Mouse (Mus musculus): Measurements from ENCODE around the gene Krt10.

Gene Krt10

GRCm38 (mm10) chr11:99389264-99389663 is at the start of gene Krt10:
Krt10 (minus strand) TSS chr11:99389364.
- in situ Hi-C loops (cut with MboI, MseI) = loop anchor here (10.0 kb wide), 1 partner anchor 906 kb away; no protein-coding TSS in a partner anchor

- in situ Hi-C loops (cut with MboI, MseI) = no loop called here
Measured at GRCm38 (mm10) chr11:99437972-99438371, 48.8 kb upstream of the Krt10 start, which contains the start of gene Krt20. Krt20 (minus strand) TSS chr11:99438150.

DNA sequence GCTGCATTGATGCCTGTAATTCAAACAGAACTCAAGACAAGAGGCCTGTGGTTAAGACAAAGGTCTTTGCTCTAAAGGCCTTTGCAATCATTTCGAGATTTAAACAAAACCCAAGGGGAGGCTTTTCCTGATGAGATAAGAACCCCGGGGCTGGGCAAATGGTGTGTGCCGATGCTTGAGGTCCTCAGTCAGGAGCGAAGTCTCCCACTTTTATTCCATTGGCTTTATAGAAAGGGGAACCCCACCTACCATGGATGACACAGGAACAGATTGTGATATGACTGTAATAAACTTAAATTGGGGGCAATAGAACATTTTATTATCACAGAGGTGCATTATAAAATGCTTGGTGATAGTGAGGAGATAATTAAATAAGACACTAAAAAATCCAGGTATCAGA is 47.5 kb upstream of the Krt10 start:
- in situ Hi-C loops (cut with MboI, MseI) = no loop called here

DNA sequence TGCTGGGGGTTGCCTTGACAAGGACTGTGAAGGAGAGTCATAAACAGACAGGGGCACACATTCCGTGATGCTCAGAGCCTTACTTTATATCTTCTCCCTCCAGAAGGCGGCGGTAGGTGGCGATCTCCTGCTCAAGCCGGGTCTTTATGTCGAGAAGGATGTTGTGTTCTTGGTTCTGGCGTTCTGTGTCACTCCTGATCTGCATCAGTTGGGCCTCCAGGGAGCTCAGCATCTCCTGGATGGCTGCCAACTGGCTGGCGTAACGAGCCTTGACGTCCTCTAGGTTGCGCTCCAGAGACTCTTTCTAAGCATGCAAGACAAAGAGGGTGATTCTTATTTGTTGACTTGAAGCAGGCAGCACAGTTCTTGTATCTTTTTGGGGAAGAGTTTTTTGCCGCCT is 41.5 kb upstream of the Krt10 start:
- in situ Hi-C loops (cut with MboI, MseI) = no loop called here

- in situ Hi-C loops (cut with MboI, MseI) = no loop called here
Measured at GRCm38 (mm10) chr11:99422159-99422558, 33.0 kb upstream of the Krt10 start, which contains the start of gene Krt12. Krt12 (minus strand) TSS chr11:99422259.

- in situ Hi-C loops (cut with MboI, MseI) = no loop called here
Measured at GRCm38 (mm10) chr11:99420586-99420985, 31.4 kb upstream of the Krt10 start.

GRCm38 (mm10) chr11:99417819-99418218 is 28.7 kb upstream of the Krt10 start:
- in situ Hi-C loops (cut with MboI, MseI) = no loop called here

- in situ Hi-C loops (cut with MboI, MseI) = no loop called here
Measured at GRCm38 (mm10) chr11:99416902-99417301, 27.7 kb upstream of the Krt10 start.

DNA sequence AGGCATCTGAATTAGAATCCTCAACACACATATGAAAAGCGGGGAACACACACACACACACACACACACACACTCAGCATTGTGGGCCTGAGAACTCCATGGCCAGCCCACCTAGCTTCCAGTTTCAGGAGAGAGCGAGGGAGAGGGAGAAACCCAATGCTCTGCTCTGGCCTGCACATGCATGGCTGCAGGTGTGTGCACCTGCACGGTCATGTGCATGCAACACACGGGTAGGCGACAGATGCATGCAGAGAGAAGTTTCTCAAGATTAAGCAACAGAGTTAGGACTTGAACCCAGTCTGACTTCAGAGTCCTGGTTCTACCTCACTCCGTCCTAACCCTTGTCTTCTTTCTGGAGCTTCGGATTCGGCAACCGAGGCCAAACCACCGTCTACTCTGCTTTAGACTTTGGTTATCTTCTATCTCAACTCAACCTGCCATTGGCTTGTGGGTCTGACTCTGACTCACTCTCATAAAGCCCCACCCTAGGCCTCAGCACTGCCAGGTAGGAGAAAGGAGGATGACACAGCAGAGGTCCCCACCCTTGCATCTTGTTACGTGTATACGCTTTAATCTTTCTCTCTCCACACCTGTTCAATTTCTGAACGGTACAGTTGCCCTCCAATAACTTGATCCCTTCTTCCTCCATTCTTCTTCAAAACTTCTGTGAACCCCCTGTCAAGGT is 25.4 kb upstream of the Krt10 start:
- in situ Hi-C loops (cut with MboI, MseI) = no loop called here

- in situ Hi-C loops (cut with MboI, MseI) = no loop called here
Measured at GRCm38 (mm10) chr11:99413247-99413646, 24.1 kb upstream of the Krt10 start.

DNA sequence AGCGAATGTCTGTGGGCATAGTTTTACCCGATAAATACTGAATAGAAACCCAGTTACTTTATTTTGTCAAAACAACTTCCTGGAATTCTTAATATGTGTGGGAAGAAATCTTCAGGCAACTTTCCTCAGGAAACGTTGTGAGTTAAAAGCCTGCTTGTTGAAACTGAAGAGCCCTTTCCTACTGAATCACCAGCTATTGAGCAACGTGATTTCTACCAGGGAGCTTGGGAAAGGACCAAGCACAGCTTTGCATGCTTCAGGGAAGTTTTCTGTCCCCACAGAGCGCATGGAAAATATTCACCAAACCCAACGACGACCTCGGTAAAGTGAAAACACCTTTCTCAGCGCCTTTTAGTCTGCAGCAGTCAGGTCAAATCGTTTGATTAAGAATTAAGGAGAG is 17.0 kb upstream of the Krt10 start:
- in situ Hi-C loops (cut with MboI, MseI) = no loop called here

DNA sequence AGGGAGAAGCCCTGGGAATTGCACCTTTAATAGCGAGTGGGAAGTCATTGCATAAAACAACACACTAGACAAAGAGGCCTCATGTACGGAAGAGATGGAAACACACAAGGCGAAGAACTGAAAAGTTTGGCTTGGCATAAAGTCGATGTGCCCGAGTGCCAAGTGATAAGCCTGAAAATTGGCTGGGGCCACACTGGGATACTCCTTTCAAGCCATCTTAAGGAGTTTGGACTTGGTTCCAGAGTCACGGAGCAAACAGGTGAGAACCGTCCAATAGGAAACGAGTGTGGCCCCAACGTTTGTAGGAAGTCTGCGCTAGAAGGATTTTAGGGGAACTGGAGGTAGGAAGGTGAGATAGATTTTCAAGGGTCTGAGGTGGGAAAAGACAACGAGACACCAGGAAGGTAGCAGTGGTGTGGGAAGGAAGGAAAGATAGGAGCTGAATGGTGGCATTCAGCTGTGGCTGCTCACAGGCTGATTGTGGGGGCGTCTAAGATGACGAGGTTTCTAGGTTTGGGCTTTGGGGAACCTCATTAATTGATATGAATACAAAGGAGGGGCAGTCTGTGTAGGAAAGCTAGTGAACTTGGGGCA is 10.9 kb upstream of the Krt10 start:
- in situ Hi-C loops (cut with MboI, MseI) = no loop called here

GRCm38 (mm10) chr11:99398832-99399231 is 9.7 kb upstream of the Krt10 start:
- in situ Hi-C loops (cut with MboI, MseI) = no loop called here

- in situ Hi-C loops (cut with MboI, MseI) = no loop called here
Measured at GRCm38 (mm10) chr11:99398084-99398483, 8.9 kb upstream of the Krt10 start.

- in situ Hi-C loops (cut with MboI, MseI) = no loop called here
Measured at GRCm38 (mm10) chr11:99396661-99397060, 7.5 kb upstream of the Krt10 start.

DNA sequence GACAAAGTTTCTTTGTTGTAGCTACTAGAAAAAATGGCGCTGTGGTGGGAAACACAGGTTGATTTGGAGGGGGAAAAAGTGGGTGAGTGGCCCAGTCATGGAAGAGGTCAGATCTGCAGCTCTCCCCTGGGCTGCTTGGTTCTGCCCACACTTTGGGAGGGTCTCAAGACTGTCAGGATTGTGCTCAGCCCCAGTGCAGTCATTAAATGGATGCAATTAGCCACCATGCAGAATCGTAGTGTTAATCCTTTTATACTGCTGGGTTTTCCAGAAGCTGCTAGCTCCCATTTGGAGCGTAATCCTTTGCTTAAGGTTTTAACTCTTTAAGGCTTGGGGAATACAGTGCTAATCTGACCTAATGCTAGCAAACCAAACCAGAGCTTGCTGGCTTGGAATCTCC is 6.9 kb upstream of the Krt10 start:
- in situ Hi-C loops (cut with MboI, MseI) = no loop called here

DNA sequence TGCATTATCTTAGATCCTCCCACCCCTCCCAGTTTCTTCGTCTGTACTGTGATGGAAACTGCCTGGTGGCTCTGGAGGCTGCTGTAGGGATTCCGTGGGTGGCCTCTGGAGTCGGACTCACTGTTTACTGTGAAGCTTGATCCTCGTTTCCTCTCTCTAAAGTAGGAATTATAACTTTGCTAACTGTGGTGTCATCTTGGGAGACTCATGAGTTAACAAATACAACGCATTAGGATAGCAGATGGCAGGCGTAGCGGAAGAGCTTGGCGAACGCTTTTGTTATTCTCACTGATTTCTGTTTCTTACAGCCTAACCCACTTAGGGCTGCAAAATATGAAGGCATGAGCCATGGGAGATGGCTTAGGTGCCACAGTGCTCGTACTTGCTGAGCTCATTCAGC is 3.3 kb upstream of the Krt10 start:
- in situ Hi-C loops (cut with MboI, MseI) = no loop called here

- in situ Hi-C loops (cut with MboI, MseI) = no loop called here
Measured at GRCm38 (mm10) chr11:99391375-99391774, 2.2 kb upstream of the Krt10 start.

- in situ Hi-C loops (cut with MboI, MseI) = no loop called here
Measured at GRCm38 (mm10) chr11:99390866-99391265, 1.7 kb upstream of the Krt10 start.

- in situ Hi-C loops (cut with MboI, MseI) = loop anchor here (10.0 kb wide), 1 partner anchor 906 kb away; no protein-coding TSS in a partner anchor
Measured at GRCm38 (mm10) chr11:99388661-99389060, 503 bp downstream of the Krt10 start.

GRCm38 (mm10) chr11:99385813-99386721 is 3.1 kb downstream of the Krt10 start:
- in situ Hi-C loops (cut with MboI, MseI) = loop anchor here (10.0 kb wide), 1 partner anchor 909 kb away; no protein-coding TSS in a partner anchor

GRCm38 (mm10) chr11:99379568-99379967 is 9.6 kb downstream of the Krt10 start:
- in situ Hi-C loops (cut with MboI, MseI) = no loop called here

All from T-helper 1 cell (primary cell).